Mouse (Mus musculus) small intestine, adult 2 months (tissue): ENCODE data around the gene Mcoln1. TPM values are rescaled to one million over a fixed set of nuclear protein-coding genes. Genes with fewer than 3 reads are reported as not detected.

Experiments
- H3K27ac ChIP-seq: fragments of 200-500 bp; 2 replicates; pipeline ENCODE4 v1.5.1; 2012; ENCODE audit warnings: low read depth, low read length, control low read depth, inconsistent platforms; ENCODE audit not compliant: insufficient read depth
- H3K27me3 ChIP-seq: fragments of 200-500 bp; 2 replicates; pipeline ENCODE4 v1.6.1; 2012; ENCODE audit warnings: mild to moderate bottlenecking, moderate library complexity, low read length, inconsistent platforms; ENCODE audit not compliant: control insufficient read depth, insufficient read depth
- H3K36me3 ChIP-seq: fragments of 200-500 bp; 2 replicates; pipeline ENCODE4 v1.6.1; 2012; ENCODE audit warnings: mild to moderate bottlenecking, low read length, control low read depth, inconsistent platforms; ENCODE audit not compliant: control insufficient read depth, insufficient read depth
- H3K4me1 ChIP-seq: fragments of 200-500 bp; 2 replicates; pipeline ENCODE4 v1.6.1; 2012; ENCODE audit warnings: low read length, inconsistent platforms, mixed read lengths; ENCODE audit not compliant: control insufficient read depth, insufficient read depth, insufficient read length
- H3K4me3 ChIP-seq: fragments of 200-500 bp; 2 replicates; pipeline ENCODE4 v1.5.1; 2012; ENCODE audit warnings: low read depth, mild to moderate bottlenecking, control low read depth, inconsistent platforms, low read length, moderate library complexity
- CTCF ChIP-seq: fragments of 200-500 bp; IDR thresholded peaks from 2 replicates; pipeline ENCODE4 v1.5.1; 2012; ENCODE audit warnings: low read depth, mild to moderate bottlenecking, control low read depth, inconsistent platforms, low read length, moderate library complexity, mixed read lengths; ENCODE audit not compliant: insufficient replicate concordance, insufficient read length; ENCODE audit errors: extremely low read depth
- POLR2A ChIP-seq: fragments of 200-500 bp; IDR thresholded peaks from 2 replicates; pipeline ENCODE4 v1.6.1; 2012; ENCODE audit warnings: low read depth, mild to moderate bottlenecking, control low read depth, inconsistent platforms, low read length, moderate library complexity
- WGBS: fragments of 180-500 bp; shearing (Covaris S2); methylation state at CpG from one replicate; pipeline ENCODE4 v1.1.7; 2018; 5-methylcytosine and 5-hydroxymethylcytosine counted together
- polyA plus RNA-seq: library from polyadenylated mRNA; depleted of rRNA; stranded (reverse); fragments of >200 nt; gene quantifications from 2 replicates; pipeline ENCODE4 v1.2.3, GENCODE M21; 2012

The Mcoln1 gene
- polyA plus RNA-seq, 1 experiment = 389 TPM

DNA sequence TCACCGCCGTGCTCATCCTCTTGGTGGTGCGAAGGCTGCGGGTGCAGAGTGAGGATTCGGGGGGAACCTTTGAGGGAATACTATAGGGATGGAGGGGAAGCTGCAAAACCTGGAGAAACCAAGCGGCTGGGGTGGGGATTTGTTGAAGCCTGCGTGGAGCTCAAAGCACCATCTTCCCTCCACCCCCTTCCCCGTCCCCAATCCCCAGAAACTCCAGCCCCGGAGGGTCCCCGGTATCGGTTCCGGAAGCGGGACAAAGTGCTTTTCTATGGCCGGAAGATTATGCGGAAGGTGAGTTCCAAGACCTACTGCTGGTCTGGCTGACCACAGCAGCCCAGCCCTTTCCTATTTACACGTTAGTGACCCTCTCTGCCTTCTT, 16.8 kb downstream of the Mcoln1 start:
- H3K36me3 ChIP-seq = peaks cover 12% of the 10 kb centered on the region
- no peak overlapping the region for H3K27ac ChIP-seq
- WGBS = 7% methylated on average over 16 of the region's 16 CpGs
- TF ChIP-seq POLR2A (no peak), CTCF (no peak)
- H3K27me3 ChIP-seq = no peaks in the 10 kb centered on the region
- H3K4me1 ChIP-seq = peaks cover 6% of the 10 kb centered on the region
- H3K4me3 ChIP-seq = peak overlapping the region; percentile 75

DNA sequence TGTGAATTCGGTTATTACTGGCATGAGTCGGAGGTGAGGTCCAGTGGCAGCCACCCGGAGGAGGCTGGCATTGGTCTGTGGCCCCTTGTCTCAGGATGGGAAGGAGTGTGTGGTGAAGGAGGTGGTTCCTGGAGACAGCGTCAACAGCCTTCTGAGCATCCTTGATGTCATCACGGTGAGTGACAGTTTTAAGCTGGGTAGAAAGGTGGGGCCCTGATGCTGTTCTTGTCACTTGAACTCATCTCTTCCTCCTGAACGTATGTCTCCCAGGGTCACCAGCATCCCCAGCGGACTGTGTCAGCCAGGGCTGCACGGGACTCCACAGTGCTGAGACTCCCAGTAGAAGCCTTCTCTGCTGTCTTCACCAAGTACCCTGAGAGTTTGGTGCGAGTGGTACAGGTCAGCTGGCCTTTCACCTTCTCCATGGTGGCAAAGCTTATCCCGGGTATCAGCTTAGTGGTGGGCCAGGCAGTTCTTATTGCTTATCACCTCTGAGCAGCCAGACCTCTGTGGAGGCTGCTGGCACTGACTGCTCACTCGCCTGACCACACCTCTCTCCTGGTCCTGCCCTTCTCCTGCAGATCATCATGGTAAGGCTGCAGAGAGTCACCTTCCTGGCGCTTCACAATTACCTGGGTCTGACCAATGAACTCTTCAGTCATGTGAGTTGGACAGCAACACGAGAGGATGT, 21.9 kb downstream of the Mcoln1 start:
- TF ChIP-seq POLR2A = no peak
- TF ChIP-seq CTCF = no peak
- peaks cover 51% of the 10 kb centered on the region for H3K36me3 ChIP-seq
- WGBS = 92% methylated on average over 13 of the region's 13 CpGs
- H3K4me1 ChIP-seq = 0 out of 2 replicates have a peak, but pooled peaks cover 3% of the 10 kb centered on the region
- H3K27me3 ChIP-seq = no peaks in the 10 kb centered on the region
- H3K27ac ChIP-seq = no peak overlapping the region
- no peak overlapping the region for H3K4me3 ChIP-seq

DNA sequence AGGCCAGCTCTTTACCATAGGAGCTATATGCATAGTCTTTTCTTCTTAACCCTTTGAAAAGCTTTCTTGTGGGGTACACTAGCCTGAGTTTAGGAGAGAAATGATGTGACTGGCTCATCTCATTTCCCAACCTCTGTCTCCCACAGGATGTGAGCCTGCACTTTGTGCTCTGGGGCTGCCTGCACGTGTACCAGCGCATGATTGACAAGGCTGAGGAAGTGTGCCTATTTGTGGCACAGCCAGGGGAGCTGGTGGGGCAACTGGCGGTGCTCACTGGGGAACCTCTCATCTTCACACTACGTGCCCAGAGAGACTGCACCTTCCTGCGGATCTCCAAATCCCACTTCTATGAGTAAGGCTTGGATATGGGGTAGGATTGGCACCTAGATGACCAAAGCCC, 30.6 kb downstream of the Mcoln1 start:
- Histone ChIP-seq H3K4me3 (no peak overlapping the region), H3K36me3 (peaks cover 44% of the 10 kb centered on the region), H3K27ac (no peak overlapping the region), H3K4me1 (no peaks in the 10 kb centered on the region), H3K27me3 (no peaks in the 10 kb centered on the region)
- TF ChIP-seq CTCF (no peak), POLR2A (no peak)
- 93% methylated on average over 5 of the region's 5 CpGs for WGBS

DNA sequence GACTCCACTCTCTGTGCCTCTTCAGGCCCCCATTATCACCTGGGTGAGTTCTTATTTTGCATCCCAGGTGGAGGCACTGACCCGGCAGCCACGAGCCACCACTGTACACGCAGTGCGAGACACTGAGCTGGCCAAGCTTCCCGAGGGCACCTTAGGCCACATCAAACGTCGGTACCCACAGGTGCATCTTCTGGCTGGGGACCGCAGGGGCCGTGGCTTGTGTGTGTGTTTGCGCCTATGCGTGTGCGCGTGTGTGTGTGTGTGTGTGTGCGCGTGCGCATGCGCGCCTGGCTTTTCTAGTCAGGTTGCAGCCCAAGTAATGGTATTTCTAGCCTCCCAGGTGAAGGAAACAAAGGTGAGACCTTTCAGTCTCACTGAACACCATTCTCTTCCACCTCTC, 31.7 kb downstream of the Mcoln1 start:
- Histone ChIP-seq H3K36me3 (peaks cover 42% of the 10 kb centered on the region), H3K27me3 (no peaks in the 10 kb centered on the region), H3K27ac (no peak overlapping the region), H3K4me3 (no peak overlapping the region), H3K4me1 (peaks cover 8% of the 10 kb centered on the region; the same call in 1 of the 2 replicates)
- TF ChIP-seq POLR2A = no peak
- no peak for TF ChIP-seq CTCF
- WGBS = 95% methylated on average over 18 of the region's 18 CpGs

DNA sequence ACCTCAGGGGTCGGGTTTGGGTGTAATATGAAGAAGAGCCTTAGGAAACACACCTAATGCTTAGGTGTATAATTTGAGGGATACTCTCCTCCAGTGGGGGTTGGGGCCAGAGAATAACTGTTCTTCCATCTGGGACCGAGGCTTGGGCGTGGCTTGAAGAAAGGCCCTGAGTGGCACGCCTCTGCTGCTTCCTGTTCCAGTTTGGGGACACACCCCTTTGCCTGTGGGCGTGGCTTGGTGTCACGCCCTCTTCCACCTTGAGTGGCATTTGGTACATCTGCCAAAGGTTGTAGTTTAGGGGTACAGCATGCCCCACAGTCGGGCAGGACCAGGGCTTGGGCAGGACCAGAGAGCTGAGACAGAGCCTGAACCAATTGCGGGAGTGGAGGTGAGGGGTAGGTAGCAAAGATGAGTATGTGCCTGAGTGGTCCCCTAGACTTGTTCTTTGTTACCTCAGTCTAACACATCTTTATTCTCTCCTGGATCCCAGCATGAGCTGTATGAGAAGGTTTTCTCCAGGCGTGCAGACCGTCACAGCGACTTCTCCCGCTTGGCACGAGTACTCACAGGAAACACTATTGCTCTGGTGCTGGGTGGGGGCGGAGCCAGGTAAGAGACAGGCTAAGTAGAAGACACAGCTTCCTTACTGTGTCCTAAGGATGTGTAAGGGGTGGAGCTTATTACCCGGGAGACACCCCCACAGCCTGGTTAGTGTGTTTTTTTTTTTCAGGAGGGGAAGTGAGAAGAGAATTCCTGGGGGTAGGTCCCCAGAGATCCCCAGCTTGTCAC, 36.0 kb downstream of the Mcoln1 start:
- Histone ChIP-seq H3K27ac (no peak overlapping the region), H3K27me3 (no peaks in the 10 kb centered on the region), H3K36me3 (peaks cover 53% of the 10 kb centered on the region), H3K4me1 (peaks cover 8% of the 10 kb centered on the region), H3K4me3 (no peak overlapping the region)
- 62% methylated on average over 15 of the region's 15 CpGs for WGBS
- TF ChIP-seq CTCF (no peak), POLR2A (no peak)

DNA sequence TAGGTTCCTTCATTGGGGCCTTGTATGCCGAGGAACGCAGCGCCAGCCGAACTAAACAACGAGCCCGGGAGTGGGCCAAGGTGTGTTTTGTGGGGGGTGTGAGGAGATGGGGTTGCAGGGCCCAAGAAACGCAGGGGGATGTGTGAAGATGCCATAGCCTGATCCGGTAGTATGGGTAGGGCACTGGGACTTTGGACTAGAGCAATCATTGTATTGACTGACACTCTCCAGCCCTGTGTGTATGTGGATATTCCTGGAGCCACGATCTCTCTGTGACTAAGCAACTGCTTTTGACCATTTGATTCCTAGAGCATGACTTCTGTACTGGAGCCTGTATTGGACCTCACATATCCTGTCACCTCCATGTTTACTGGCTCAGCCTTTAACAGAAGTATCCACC, 36.7 kb downstream of the Mcoln1 start:
- Histone ChIP-seq H3K27ac (no peak overlapping the region), H3K4me1 (peaks cover 8% of the 10 kb centered on the region), H3K4me3 (no peak overlapping the region), H3K27me3 (no peaks in the 10 kb centered on the region), H3K36me3 (peaks cover 50% of the 10 kb centered on the region)
- 74% methylated on average over 9 of the region's 9 CpGs for WGBS
- no peak for TF ChIP-seq CTCF

DNA sequence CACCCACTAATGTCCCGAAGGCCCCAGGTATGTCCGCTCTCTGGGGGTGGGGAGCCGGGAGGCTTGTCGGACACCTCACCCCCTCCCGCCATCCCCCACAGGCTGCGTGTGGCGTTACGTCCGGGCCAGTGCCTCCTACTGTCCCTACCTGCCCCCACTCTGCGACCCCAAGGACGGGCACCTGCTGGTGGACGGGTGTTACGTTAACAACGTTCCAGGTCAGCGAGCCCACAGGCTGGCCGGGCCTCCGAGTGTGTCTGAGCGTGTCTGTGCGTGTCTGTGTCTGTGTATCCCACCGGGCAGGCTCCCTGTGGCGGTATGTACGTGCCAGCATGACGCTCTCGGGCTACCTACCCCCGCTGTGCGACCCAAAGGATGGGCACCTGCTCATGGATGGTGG, 37.4 kb downstream of the Mcoln1 start:
- no peak for TF ChIP-seq POLR2A
- no peak for TF ChIP-seq CTCF
- H3K36me3 ChIP-seq = peaks cover 48% of the 10 kb centered on the region
- H3K4me3 ChIP-seq = no peak overlapping the region
- no peaks in the 10 kb centered on the region for H3K27me3 ChIP-seq
- H3K27ac ChIP-seq = no peak overlapping the region
- peaks cover 8% of the 10 kb centered on the region for H3K4me1 ChIP-seq
- WGBS = 96% methylated on average over 26 of the region's 26 CpGs

DNA sequence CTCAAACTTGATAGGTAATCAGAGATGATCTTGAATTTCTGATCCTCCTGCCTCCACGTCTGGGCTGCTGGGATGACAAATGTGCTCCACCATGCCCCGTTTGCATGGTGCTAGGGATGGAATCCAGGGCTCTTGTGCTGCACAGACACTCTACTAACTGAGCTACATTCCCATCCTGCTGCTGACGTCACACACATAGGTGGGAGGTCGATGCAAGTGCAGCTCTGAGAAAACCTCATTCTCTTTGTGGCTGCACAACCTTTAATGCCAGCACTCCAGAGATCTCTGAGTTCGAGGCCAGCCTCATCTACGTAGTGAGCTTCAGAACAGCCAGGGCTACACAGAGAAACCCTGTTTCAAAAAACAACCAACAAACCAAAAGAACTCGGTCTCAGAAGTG, 38.9 kb downstream of the Mcoln1 start:
- no peak overlapping the region for H3K4me3 ChIP-seq
- no peaks in the 10 kb centered on the region for H3K27me3 ChIP-seq
- WGBS = 83% methylated on average over 7 of the region's 7 CpGs
- H3K4me1 ChIP-seq = peaks cover 8% of the 10 kb centered on the region
- H3K36me3 ChIP-seq = peaks cover 61% of the 10 kb centered on the region
- TF ChIP-seq CTCF (no peak), POLR2A (no peak)
- H3K27ac ChIP-seq = no peak overlapping the region
